16 mouse cellular contexts compared by ENCODE assay signal in genomic region chr13:52831037-52831757, GRCm38 (mm10).
DNase-seq lines count a peak whose midpoint lies in the region; ATAC-seq and TF ChIP-seq lines count a peak whose summit lies in the region.
"Had no signal": no experiment of that assay in that cellular context is flagged by ENCODE, and none has a peak within 500 bp of the region (broad histone marks: within the 10 kb centered on the region; RNA-seq: fewer than 3 reads in every experiment).

No protein-coding gene starts in this region.

- H3K27ac ChIP-seq in forebrain, embryonic 10.5 days = 0 out of 2 replicates have a peak overlapping the region, but pooled peaks have one; percentile 25
- H3K27ac ChIP-seq in forebrain, embryonic 16.5 days (ENCODE audit: low read length) = no peak overlapping the region
- H3K27ac ChIP-seq in bone marrow, adult 2 months (ENCODE audit: control insufficient read depth, insufficient read depth, low read depth, low read length, poor library complexity) = peak overlapping the region; percentile 31
- H3K27ac ChIP-seq in intestine, postnatal 0 days (ENCODE audit: low read depth, low read length) = peak overlapping the region; percentile 68
- H3K27ac ChIP-seq in small intestine, adult 2 months (ENCODE audit: insufficient read depth, low read depth, low read length) = peak overlapping the region; percentile 76
- H3K27ac ChIP-seq: forebrain, embryonic 12.5 days; macrophage had no signal

- H3K27me3 ChIP-seq in forebrain, embryonic 10.5 days (ENCODE audit: poor library complexity, severe bottlenecking) = no peaks in the 10 kb centered on the region
- H3K27me3 ChIP-seq in forebrain, embryonic 16.5 days (replicated peaks; ENCODE audit: control insufficient read depth, insufficient read depth, low read length) = no peaks in the 10 kb centered on the region
- no peaks in the 10 kb centered on the region for H3K27me3 ChIP-seq in intestine, postnatal 0 days (replicated peaks; ENCODE audit: control insufficient read depth, insufficient read depth, low read length)
- no peaks in the 10 kb centered on the region for H3K27me3 ChIP-seq in small intestine, adult 2 months (ENCODE audit: control insufficient read depth, insufficient read depth, low read length)
- H3K27me3 ChIP-seq: forebrain, embryonic 12.5 days had no signal

- H3K4me1 ChIP-seq in forebrain, embryonic 10.5 days = peaks cover 8% of the 10 kb centered on the region
- no peaks in the 10 kb centered on the region; the same call in 1 of the 2 replicates for H3K4me1 ChIP-seq in forebrain, embryonic 16.5 days (replicated peaks; ENCODE audit: control insufficient read depth, insufficient read depth, low read length)
- H3K4me1 ChIP-seq in bone marrow, adult 2 months (ENCODE audit: control insufficient read depth, insufficient read depth, low read length) = peaks cover 5% of the 10 kb centered on the region; the same call in 1 of the 2 replicates
- peaks cover 6% of the 10 kb centered on the region; the same call in 1 of the 2 replicates for H3K4me1 ChIP-seq in intestine, postnatal 0 days (replicated peaks; ENCODE audit: control insufficient read depth, insufficient read depth, low read length)
- H3K4me1 ChIP-seq in small intestine, adult 2 months (ENCODE audit: control insufficient read depth, insufficient read depth, insufficient read length, low read length) = peaks cover 47% of the 10 kb centered on the region

- no peak for DNase-seq in forebrain, embryonic 10.5 days (ENCODE audit: extremely low spot score, low spot score)
- no peak for DNase-seq in left cerebral cortex, postnatal 36 days (ENCODE audit: low spot score in 2 of 2)
- DNase-seq in adrenal gland, postnatal 25 days = no peak
- DNase-seq: cerebellum, adult 8-10 months; gastrocnemius, postnatal 10 days; heart, postnatal 10 days; kidney, adult 11 months; layer of hippocampus, adult 9-11 months had no signal

- H3K9ac ChIP-seq in forebrain, embryonic 16.5 days (replicated peaks; ENCODE audit: low read depth, low read length) = no peak overlapping the region
- no peak overlapping the region for H3K9ac ChIP-seq in intestine, postnatal 0 days (ENCODE audit: low read depth, low read length)
- H3K9ac ChIP-seq: forebrain, embryonic 12.5 days had no signal

- no peaks in the 10 kb centered on the region for H3K36me3 ChIP-seq in forebrain, embryonic 10.5 days (replicated peaks)
- H3K36me3 ChIP-seq in forebrain, embryonic 16.5 days (ENCODE audit: control insufficient read depth, insufficient read depth) = no peaks in the 10 kb centered on the region; the same call in 1 of the 2 replicates
- H3K36me3 ChIP-seq in intestine, postnatal 0 days (ENCODE audit: control insufficient read depth, insufficient read depth) = no peaks in the 10 kb centered on the region; the same call in 1 of the 2 replicates
- H3K36me3 ChIP-seq in small intestine, adult 2 months (ENCODE audit: control insufficient read depth, insufficient read depth, low read length) = no peaks in the 10 kb centered on the region; the same call in 1 of the 2 replicates
- H3K36me3 ChIP-seq: forebrain, embryonic 12.5 days; G1E had no signal

- no peaks in the 10 kb centered on the region for H3K9me3 ChIP-seq in forebrain, embryonic 10.5 days
- no peaks in the 10 kb centered on the region for H3K9me3 ChIP-seq in forebrain, embryonic 16.5 days (ENCODE audit: control insufficient read depth, low read length)
- no peaks in the 10 kb centered on the region for H3K9me3 ChIP-seq in intestine, postnatal 0 days (ENCODE audit: control insufficient read depth)
- H3K9me3 ChIP-seq: forebrain, embryonic 12.5 days had no signal

- no peak overlapping the region for H3K4me3 ChIP-seq in forebrain, embryonic 10.5 days
- no peak overlapping the region for H3K4me3 ChIP-seq in forebrain, embryonic 16.5 days (replicated peaks; ENCODE audit: low read length)
- H3K4me3 ChIP-seq in bone marrow, adult 2 months (replicated peaks; ENCODE audit: control insufficient read depth, low read depth, low read length) = no peak overlapping the region
- no peak overlapping the region for H3K4me3 ChIP-seq in intestine, postnatal 0 days (ENCODE audit: low read depth, low read length)
- no peak overlapping the region for H3K4me3 ChIP-seq in small intestine, adult 2 months (ENCODE audit: low read depth, low read length)
- H3K4me3 ChIP-seq: forebrain, embryonic 12.5 days had no signal

- no peak for TF ChIP-seq CTCF in bone marrow, adult 2 months (IDR thresholded peaks at IDR 0.05; ENCODE audit: control insufficient read depth, insufficient read depth, low read length)
- TF ChIP-seq CTCF in intestine, postnatal 0 days (IDR thresholded peaks at IDR 0.05; ENCODE audit: low read depth) = no peak
- TF ChIP-seq CTCF in small intestine, adult 2 months (IDR thresholded peaks at IDR 0.05; ENCODE audit: extremely low read depth, insufficient read length, insufficient replicate concordance, low read depth, low read length) = no peak

- no peak for ATAC-seq in forebrain, embryonic 16.5 days
- ATAC-seq in intestine, postnatal 0 days = peak; percentile 92
- ATAC-seq in megakaryocyte, adult 5-6 weeks (ENCODE audit: poor library complexity, severe bottlenecking) = no peak

- WGBS in forebrain, embryonic 10.5 days = 91% methylated on average over 13 of the region's 13 CpGs
- 95% methylated on average over 13 of the region's 13 CpGs for WGBS in forebrain, embryonic 16.5 days
- 75% methylated on average over 13 of the region's 13 CpGs for WGBS in bone marrow, adult 2 months
- WGBS in intestine, postnatal 0 days = 53% methylated on average over 13 of the region's 13 CpGs
- WGBS in small intestine, adult 2 months = 46% methylated on average over 13 of the region's 13 CpGs

- H3K4me2 ChIP-seq in forebrain, embryonic 16.5 days (ENCODE audit: low read length) = no peak overlapping the region
- H3K4me2 ChIP-seq in intestine, postnatal 0 days (replicated peaks; ENCODE audit: low read depth) = no peak overlapping the region
- H3K4me2 ChIP-seq: forebrain, embryonic 12.5 days had no signal

- intact Hi-C loops in left cerebral cortex, postnatal 36 days (cut with DNase I) = no loop called here

- TF ChIP-seq POLR2A in bone marrow, adult 2 months (IDR thresholded peaks at IDR 0.05; ENCODE audit: borderline replicate concordance, control insufficient read depth, low read depth, low read length) = no peak
- no peak for TF ChIP-seq POLR2A in small intestine, adult 2 months (IDR thresholded peaks at IDR 0.05; ENCODE audit: low read depth, low read length)
